Mouse (Mus musculus): ENCODE results near the gene Cep63.

The Cep63 gene

DNA sequence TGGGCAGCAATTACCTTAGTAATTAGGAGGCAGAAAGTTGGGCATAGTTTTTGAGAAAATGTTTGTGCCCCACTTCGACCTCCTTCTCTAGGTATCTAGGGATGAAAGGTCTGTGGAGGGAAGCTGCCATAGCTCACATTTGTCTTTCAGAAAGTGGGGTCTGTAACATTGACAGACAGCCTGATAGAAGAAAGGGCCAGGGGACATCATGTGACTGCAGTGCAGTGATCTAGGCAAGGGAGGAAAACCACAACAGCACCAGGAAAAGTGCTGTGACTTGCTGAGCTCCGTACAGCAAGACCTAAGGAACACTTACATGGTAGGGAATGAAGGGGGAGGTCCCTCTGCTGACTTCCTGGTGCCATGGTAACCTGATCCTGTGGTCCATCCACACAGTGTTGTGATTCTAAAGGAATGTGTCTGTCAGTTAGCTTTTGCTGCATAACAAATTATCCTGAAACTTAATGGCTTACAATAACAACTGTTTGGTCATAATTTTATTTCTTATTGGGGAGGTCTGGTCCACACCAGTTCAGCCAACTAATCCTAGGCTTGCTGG lies 5.3 kb upstream of the Cep63 start:
- DNase-seq, result no peak

DNA sequence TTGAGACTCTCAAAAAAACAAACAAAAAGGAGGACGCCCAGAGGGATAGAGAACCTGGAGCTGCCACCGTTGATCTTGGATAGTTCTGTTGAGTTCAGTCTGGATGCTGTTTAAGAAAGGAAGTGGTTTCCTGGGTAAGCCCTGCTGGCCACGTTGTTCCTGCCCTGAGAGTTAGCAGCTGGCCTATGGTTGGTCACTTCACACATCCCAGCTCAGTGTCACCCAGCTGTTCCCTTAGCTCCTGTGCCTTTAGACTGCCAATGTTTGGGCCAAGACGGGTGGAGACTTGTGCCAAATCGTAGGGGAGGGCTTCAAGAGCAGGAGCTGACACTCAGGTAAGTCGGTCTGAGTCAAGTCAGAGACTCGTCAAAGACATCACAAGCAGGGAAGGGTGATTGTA lies 2.7 kb upstream of the Cep63 start:
- DNase-seq, result no peak

DNA sequence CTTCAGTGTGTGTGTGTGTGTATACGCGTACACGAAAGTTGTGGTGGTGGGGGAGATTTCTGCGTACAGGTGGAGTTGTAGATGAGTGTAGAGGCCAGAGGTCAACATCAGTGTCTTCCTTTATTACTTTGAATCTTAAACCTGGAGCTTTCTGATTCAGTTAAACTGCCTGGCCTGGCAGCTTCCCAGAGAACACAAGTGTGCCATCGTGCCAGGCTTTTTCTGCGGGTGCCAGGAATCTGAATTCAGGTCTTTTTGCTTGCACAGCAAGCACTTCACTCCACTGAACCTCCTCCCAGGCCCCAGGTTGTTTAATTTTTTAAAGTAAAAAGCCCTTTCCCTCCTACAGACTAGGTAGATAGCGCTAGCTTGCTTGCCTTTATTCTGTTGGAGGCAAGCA lies 1.1 kb upstream of the Cep63 start:
- DNase-seq, result no peak

DNA sequence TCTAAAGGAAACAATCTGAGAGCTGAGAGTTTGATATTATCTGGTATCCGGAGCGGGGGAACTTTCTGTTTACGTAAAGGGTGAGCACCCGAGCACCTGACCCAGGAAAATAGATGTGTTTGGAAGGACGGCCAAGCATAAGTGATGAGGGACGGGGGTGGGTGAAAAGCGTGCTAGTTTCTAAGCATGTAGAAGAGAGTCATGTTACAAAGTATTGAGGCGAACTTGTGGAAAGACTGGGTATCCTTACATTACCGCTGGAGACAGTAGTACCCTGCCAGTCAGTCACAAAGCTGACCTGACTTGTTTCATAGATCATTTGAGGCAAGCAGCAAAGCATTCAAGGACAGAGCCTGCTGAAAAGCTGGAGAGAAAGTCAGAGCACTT lies 498 bp upstream of the Cep63 start:
- DNase-seq, result no peak

DNA sequence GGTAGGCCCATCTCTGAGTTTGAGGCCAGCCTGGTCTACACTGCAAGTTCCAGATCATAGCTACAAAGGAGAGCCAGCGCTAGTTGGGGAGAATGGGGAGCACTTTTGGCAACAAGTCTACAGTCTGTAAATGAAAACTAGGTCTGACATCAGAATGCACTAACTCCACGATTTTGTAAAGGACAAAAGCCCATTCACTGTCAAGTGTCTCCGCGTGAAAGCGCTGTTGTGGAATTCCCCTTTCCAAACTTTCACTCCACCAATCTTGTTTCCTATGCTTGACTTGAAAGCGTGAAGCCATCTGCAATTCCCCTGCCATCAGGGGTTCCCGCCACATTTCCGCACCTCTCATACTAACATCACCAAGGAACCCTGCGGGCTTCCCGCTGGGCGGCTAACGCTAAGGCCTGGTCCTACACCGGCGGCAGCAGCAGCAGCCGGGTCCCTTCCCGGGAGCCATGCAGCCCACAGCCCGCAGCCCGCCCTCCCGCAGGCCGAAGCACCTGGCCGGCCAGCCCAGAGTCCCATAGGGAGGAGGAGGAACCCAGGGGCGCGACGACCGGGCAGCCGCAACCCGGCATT lies 842 bp downstream of the Cep63 start:
- DNase-seq, result no peak

DNA sequence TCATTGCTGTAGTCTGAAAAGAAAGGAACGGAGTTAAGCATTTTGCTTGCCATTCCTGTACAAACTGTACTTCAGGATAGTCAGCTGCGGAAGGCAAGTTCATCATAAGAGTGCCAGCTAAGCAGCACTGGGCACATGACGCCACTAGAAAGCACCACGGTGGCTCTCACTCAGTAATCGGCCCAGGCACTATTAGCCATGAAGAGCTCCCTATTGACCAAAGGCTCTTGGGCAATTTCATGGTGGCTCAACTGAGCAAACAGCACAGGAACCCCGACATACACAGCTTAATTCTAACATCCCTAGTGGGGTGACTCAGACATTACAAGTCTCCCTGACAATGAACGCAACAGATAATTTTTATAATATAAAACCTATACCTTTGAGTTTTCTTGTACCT lies 2.8 kb downstream of the Cep63 start:
- no peak for DNase-seq

DNA sequence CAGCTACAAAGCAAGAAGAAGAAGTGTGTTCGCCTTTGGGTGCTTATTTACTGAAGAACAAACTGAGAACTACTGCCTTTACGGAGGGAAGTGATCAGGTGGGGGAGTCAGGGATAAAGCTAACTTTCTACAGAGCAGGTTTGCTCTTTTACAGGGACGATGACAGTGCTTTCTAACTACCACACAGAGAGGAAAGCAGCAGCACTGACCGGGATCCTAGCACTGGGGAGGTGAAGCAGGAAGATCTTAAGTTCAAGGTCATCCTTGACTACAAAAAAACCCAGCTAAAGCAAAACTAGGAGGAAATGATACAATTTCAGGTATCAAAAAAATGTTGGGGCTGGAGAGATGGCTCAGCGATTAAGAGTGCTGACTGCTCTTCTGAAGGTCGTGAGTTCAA lies 3.5 kb downstream of the Cep63 start:
- DNase-seq, result no peak

DNA sequence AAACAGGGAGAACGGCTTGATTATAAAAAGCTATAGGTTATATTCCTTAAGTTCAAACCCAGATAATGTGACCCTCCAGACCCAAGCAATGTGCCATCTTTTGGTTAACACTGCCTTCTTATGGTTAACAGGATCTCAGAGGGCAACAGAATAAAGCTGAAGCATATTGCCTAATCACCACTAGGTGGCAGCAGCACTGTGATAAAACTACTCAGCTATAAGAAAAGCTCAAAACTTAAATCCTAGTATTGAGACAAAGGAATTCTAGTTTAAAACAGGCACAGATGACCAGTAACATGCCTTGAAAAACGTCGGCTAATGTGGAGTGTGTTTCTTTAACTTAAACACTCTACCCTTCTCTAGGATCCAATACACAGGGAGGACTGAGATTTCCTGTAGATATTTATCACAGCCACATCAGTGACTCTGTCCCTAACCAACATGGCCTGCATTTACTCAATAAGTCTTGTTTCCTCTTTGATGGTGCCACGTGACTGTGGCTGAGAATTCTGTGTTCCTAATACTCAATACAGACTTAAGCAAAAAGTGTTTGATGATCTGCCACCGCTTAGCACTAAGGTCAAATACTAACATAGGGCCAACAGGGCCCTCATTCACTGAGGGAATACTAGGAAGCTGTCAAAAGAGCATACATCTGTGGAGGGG lies 4.0 kb downstream of the Cep63 start:
- DNase-seq, result peak in 1 of 2 experiments; percentile 61

DNA sequence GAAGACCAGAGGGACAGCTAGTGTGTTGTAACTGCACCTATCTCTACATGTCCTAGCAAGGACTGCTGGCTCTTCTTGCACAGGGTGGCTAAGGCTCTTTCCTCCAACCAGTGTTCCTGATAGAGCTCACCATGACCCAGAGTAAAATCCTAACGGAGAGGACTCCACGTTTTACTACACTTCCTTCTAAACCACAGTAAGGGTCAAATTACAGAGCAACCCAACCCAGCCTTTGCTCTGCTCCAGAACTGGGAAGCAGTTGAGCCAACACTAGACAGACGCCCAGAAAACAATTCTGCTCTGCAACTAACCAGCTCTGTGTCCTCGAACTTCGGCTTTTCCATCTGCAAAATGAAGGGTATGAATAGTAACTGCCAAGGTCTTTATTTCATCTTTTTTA lies 4.9 kb downstream of the Cep63 start:
- DNase-seq, result no peak

DNA sequence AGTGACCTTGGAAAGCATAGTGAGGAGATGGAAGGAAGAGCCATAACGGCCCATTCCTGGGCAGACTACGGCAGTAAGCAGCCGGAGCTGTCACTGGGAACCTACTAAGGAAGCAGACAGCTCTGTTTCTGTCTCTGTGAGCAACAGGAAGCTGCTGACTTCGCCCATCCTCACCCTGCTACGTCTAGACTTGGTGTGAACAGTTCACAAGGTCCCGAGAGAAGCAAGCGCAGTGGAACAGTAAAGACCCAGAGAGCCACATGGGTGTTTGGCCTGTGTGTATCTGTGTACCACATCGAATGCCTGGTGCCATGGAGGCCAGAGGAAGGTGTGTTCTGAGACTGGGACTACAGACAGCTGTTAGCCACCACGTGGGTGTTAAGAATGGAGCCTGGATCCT lies 10.1 kb downstream of the Cep63 start:
- DNase-seq, result no peak

DNA sequence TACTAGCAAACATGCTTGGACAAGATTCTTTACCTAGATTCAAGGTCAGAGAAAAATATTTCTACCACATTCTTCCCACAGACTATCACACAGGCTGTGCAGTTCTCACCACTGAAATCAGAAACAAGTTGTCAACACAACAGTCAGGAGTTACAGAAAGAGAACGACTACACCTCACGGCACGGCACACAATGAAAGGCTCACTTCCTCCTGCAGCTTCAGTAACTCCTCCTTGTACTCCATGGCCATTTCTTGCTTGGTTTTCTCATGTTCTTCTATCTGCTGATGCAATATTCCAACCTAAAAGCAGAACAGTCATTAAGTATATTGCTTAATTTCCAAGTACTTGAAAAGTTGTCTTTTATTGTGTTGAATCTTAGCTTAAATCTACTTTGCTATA lies 11.3 kb downstream of the Cep63 start:
- DNase-seq, result no peak

DNA sequence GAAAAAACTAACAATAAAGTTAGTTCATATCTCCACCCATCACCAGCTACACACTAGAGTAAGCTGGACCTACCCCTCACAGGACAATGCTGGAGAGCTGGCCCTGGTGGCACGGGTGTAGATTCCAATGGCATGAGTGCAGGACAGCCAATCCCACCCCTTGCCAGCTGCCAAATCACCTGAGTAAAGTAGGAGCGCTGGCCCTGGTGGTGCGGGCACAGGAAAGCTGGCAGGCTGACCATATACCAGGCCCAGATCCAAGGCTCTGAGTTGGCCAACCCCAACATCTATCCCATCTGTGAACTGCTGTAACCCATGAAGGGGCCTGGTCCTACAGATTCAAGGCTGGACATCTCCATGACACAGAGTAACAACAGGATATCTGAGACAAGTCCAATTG lies 17.1 kb downstream of the Cep63 start:
- no peak for DNase-seq

DNA sequence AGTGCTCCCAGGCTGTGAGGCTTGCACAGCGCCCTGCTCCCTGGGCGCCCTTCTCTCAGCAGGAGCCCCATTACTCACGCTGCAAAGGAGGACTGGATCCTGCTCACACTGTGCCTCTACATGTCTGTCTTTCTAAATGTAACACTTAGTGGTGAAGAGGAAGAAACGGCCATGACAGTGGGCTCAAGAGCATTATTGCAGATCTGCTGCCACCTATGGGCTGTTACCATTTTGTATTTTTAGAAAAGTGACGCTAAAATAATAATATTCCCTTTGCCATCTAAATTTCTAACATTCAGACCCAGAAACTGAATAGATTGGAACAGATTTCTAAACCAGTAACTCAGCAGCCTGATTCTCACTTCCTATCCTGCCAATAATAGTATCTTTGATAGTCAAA lies 18.9 kb downstream of the Cep63 start:
- no peak for DNase-seq

DNA sequence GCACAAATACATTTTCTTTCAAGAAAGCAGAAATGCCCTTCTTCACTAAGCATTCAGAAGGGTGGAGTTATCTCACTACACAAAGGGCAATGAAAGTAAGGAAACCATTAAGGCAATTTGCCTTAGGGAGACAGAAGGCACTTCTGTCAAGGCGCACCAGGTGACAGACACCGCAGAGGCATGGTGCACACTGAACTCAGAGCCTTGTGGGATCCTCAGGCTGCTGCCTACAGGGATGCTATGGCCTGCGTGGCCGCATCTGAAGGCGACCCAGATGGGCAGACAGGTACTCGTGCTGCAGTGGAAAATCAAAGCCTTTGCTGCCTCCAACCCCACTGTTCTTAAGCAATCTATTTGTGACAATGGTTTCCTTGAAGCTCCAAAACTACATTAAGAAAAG lies 21.2 kb downstream of the Cep63 start:
- no peak for DNase-seq

DNA sequence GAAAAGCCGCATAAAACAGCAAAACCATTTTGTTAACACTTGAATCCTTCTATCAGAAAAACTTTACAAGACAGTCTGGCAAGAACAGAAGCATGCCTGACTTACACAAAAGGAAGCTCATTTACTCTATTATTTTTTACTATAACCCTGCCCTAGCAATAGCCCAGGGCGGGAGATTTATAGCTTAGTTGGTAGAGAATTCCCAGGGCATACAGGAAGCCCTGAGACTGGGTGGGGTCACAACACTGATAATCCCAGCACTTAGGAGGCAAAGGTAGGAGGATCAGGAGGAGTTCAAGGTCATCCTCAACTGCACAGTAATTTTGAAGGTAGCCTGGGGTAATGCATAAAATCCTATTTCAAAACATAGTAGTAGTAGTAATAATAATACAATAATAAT lies 24.7 kb downstream of the Cep63 start:
- DNase-seq, result no peak

DNA sequence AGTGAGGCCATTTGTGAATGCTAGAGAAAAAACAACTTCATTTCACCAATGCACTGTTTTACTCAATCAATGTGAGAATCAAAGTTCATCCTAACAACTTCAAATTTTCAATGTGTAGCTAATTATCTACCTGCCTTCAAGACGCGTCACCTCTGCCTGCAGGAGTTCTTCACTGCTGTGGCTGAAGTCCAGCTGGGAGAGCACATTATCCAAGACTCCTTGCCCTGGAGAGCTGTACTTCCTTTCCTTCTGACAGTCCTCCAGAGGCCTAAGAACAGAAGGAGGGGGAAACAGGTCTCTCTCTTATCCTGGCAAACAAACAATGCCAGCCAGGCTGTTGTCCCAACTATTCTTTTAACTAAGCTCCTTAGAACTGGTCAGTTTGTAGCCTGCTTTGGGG lies 25.1 kb downstream of the Cep63 start:
- no peak for DNase-seq

DNA sequence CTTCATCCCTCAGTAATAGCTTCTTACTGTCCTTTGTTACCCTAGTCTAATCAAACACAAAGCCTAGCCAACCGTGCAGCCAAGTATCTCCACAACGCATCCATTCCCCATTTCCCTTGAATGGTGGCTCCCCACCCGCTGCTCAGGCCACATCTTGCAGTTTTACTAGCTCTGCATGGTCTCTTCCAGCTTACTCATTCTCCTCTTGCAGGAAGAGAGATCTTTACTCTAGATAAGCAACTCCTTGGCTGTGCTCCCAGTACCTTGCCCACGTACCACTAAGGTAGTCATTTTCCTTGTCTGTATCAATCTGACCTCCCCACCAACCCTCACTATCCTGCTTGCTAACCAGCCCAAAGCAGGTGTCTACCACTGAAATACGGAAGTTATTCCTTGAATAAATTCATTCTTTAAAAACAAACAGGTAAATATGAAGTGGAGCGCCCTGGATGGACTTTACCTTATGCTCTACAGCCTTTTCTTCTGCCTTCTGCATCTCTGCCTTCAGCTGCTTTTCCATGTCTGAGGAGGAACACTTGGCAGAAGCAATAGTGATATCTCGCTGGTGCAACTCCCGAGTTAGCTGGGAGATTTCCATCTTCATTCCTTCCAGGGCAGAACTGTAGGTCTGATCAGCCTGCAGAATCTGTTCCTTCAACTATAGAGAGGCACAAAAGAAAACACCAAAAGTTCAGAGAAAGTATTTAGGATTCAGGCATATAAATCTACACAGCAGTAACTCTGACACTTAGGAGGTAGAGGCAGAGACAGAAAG lies 30.5 kb downstream of the Cep63 start:
- DNase-seq, result no peak

DNA sequence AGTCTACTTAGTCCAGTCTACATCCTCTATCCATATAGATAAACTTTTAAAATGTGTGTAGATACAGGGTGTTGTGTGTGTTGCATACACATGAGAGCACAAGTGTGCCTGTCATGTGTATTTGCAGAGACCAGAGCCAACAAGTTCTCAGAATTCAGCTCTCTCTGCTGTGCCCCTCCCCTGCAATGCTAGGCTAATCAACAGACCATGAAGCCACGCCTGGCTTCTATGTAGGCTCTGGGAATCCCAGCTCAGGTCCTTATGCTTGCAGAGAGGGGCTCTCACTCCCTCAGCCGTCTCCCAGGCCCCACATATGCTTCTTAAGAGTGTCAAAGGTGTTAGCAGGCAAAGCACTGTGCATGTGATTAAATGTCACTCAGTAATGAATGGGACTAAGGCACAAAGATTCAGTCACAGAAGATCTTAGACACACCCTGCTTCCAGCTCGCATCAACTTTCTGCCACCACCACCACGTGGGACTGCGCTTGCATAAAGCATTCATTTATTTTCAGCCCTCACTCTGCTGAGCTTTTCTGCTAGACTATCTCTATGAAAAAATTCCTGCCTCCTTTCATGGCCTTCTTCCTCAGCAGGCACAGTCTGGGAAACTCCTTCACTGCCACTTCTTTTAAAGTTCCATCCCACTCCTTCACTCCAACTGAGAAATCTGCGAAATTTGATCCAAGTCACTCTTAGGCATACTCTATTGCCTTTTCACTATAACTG lies 31.5 kb downstream of the Cep63 start:
- DNase-seq, result no peak

DNA sequence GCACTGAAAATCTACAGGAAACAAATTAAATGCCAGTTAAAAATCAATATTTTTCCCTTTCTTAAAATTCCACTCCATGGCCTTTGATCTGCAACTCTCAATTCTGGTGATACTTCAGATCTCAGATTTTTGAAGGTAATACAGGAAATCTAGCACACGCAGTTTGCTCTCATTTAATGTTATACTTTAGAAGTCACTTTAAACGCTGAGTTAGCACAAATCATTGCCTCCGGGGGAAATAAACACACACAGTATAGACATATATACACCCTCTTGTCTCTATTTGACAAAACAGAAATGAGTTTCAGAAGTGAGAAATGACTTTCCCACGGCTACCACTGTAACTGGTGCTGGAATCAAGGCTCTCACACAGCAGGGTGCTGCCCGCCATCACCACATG lies 39.0 kb downstream of the Cep63 start:
- DNase-seq, result no peak

DNA sequence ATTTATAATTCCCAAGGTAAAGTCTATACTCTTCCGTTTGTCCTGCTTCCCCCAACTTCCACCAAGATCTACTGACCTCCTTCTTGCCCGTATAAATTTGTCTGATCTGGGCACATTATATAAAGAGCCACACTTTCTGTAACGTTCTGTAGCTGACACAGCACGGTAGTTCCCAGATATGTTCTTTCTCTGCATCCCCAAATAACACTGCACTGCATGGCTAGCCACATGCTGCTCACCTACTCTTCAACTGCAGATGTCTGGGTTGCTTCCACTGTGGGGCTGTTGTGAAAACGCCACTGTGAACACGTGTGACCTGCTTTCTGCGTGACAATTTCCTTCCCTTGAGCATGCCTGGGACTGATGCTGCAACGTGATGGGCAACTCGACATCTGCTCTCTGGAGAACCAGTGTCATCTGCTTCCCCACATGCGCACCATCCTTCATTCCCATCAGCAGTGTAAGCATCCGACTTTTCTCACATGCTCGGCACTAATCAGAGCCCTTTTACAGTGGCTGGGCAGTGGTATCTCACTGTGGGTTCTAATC lies 44.3 kb downstream of the Cep63 start:
- no peak for DNase-seq

DNA sequence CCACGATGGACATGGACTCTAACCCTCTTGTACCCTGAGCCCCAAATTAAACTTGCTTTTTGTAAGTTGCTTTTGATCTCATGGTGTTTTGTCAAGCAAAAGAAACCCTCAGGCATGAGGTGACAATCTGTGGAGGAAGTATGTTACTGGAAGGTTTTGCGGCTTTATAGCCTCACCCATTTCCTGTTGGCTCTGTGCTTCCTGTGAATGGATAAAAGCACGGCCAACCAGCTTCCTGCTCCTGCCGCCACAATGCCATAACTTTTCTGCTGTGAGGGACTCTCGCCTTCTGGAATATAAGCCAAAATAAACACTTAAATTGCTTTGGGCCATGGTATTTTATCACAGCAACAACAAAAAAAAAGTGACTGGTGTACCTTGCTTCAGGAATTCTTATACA lies 48.9 kb downstream of the Cep63 start:
- DNase-seq, result peak in 1 of 2 experiments; percentile 23

DNA sequence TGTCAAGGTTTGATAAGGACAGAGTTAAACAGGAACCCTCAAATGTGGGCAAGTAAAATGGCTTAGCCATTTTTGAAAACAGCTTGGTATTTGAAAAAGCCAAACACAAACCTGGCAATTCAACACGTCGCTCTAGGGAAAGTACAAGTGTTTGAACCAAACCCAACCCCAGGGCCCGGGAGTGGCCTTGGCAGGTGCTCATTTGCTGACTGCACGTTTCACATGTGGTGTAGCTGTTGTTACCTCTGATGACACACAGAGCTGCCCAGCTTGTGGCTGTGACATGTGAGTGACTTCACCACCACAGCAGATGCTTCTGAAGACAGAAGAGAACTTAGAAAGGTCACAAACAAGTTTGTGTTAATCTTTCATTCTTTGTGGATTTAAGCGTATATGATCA lies 53.4 kb downstream of the Cep63 start:
- DNase-seq, result no peak

DNA sequence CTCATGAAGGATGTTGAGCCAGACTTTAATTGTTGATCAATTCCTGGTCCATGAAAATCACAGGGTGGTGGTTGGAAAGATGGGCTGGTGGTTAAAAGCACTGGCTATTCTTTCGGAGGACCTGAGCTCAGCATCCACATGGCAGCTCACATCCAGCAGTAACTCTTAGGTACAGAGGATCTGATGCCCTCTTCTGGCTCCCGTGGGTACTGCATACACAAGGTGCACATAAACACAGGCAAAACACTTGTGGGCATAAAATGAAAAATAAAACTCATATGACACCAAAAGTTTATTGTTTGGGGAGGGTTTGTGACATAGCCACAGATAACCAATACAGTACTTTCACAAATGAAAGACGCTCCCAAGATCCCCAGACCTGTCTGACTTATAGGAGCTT lies 67.9 kb downstream of the Cep63 start:
- DNase-seq, result no peak

Data from lung, postnatal 4 days (tissue).